Mouse (Mus musculus): ENCODE data around the gene Grm8.

The Grm8 gene

GRCm38 (mm10) chr6:28040815-28041214, 94.2 kb downstream of the Grm8 start:
- no peak for DNase-seq

DNA sequence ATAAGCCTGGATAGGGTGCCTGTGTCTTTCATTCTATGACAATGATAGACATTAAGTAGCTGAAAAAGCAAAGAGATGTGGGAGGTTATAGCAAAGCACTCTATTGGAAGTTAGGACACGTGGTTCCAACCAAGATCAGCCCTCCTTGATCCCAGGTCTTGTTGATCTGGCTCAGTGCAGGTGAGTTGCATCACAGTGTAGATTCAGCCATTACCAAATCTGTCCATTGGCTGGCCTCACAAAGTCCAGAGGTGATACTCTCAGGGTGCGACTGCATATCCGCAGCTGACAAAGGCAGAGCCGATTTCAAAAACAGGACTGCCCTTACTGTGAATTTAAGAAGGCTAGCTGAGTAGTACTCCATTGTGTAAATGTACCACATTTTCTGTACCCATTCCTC, 103.0 kb downstream of the Grm8 start:
- no peak for DNase-seq

GRCm38 (mm10) chr6:28017653-28018052, 117.3 kb downstream of the Grm8 start:
- DNase-seq, result no peak

DNA sequence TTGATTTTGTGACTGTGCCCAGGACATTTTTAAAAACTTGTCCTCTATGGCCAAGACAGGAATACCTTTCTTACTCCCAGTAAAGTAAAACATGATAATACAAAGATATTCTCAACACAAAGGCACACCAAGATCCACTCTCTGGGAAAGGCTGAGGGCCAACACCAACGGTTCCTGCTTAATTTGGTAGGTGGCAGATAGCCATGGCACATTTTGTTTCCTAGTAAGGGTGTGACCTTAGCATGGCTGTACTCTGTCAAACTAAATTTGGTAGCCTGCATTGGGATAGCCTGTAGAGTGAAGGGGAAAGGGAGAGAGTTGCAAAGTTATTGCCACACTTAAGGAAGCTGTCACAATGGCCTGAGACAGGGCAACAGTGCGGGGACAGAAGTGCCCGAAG, 128.0 kb downstream of the Grm8 start:
- no peak for DNase-seq

DNA sequence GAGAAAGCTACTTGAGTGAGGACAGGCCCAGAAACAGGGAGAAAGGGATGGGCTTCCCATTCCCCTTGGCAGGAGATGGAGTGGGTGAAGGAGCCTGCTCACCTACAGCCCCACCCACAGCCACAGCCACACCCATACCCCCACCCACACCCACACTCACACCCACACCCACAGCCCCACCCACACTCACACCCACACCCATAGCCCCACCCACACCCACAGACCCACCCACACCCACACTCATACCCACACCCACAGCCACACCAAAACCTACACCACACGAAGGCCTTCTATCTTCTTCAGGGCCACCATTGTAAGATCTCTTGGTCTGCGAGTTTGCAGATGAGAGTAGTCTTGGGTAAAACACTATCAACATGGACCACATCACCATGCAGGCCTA, 137.7 kb downstream of the Grm8 start:
- DNase-seq, result no peak

DNA sequence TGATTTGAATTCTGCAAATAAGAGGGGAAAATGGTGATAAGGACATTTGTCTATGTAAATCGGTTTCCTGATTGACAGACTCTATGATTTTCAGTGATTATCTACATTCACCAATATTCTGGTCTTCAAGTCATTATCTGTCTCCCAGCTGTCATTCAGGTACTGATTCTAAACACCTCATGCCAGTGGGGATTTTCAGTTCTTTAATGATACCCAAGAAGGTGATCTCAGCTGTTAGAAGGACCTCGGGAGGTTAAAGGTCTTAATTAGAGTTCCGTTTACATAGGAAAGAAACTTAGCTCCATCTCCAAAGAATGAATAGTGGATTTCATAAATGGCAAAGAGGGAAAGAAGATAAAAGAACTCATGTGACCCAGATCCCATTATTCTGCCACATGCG, 143.7 kb downstream of the Grm8 start:
- no peak for DNase-seq

DNA sequence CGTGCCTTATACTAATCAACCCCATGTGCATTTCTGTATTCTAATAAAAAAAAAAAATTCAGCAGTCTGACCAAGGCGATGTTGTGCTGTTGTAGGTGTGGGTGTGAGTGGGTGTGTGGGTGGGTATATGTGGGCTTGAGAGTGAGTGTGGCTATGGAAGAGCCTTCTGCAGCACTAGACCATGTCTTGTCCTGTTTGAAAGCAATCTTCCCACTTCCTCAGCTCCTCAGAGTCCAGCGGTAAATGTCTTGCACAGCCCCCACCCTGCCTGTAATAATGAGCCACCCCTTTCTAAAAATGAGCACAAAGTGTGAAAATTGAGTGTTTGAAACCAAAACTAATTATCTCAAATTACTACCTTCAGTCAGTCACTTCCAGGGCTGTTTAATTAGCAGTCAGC, 152.4 kb downstream of the Grm8 start:
- DNase-seq, result no peak

DNA sequence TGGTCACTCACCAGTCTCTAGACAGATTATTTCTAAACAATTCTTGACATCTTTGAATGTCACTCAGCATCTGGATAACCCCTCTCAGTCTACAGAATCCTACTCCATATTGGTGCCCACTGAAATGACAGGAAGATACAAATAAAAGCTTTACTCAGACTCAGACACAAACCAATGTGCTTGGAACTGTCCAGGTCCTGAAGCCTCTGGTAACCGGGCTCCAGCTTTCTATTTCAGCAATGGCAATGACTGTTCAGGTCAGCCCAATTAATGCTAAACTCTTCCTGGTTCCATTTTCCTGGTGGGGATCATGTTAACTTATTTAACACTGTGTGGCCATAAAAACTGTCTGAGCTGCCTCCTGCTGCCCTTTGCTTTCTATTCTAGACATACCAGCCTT, 153.0 kb downstream of the Grm8 start:
- no peak for DNase-seq

DNA sequence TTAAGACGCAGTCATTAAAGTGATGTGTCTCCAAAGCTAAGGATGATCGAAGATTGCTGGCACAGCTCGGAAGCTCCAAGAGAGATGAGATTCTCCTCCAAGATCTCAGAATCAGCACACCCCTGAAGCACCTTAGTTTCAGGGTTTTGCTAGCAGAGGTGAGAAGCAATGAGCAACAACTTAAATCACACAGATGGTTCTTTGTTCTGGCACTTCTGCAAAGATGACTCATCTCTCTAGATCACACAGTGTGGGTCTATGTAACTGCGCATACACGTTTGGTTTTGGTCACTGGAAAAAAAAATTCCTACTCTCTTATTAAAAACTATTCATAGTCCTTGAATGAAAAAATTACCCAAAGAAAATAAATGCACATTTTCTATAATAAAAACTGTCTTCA, 157.6 kb downstream of the Grm8 start:
- DNase-seq, result no peak

GRCm38 (mm10) chr6:27968859-27969258, 166.1 kb downstream of the Grm8 start:
- DNase-seq, result no peak

- DNase-seq, result no peak
Observed at GRCm38 (mm10) chr6:27967037-27967436, 167.9 kb downstream of the Grm8 start.

- no peak for DNase-seq
Observed at GRCm38 (mm10) chr6:27965237-27965636, 169.7 kb downstream of the Grm8 start.

DNA sequence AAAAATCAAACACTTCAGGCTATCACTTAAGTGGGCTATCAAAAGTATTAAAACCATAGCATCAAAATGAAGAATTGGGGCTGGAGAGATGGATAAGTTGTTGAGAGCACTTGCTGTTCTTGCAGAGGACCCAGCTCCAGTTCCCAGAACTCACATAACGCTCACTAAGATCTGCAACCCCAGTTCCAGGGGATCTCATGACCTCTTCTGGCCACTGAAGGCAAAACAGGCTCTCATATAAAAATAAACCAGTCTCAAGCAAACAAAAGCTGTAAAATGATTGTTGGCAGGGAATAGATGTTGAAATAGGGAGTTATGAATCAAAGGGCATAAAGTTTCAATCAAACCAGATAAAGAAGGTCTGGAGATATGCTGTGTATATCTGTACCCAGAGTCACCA, 171.1 kb downstream of the Grm8 start:
- no peak for DNase-seq

DNA sequence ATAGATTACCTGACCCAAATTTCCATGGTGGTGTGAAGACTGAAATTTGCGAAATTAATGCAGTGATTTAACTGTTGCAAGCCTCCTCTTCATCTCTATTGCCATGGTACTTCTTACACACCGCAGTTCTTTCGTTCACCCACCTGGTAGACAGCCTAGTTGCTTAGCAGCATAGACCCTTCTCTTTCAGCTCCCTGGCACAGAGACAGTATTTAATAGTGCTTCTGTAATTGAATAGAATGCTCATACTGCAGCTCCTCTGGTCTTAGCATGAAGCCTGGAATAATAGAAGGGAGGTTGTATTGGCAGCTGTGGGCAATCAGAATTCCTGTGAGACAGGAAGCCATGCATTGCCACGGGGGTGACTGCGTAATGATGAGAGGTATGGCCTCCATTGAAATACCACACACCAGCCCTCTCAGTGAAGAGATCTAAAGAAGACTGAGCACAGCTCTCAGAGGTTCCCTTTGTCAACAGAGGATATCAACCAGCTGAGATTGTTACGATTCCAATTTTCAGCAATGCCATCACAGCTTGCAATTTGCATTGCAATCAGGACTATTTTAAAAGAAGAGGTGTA, 178.6 kb downstream of the Grm8 start:
- no peak for DNase-seq

DNA sequence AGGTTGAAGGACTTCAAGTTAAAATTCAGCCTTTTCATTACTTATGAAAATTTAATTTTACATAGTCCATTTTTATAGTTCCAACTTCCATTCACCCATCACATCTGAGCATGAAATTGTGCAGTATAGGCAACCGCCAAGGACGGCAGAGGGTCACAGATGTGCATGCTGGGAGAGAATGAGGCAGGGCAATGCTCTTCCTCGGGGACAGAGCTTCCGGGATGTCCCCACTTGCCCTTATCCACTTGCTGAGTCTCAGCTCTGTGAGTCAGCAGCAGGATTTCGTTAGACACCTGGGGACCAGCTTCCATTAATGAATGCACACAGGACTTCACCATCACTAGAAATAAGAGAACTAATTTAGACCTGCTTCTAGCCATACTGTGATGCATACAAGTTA, 183.5 kb downstream of the Grm8 start:
- DNase-seq, result no peak

GRCm38 (mm10) chr6:27928058-27928457, 206.9 kb downstream of the Grm8 start:
- DNase-seq, result no peak

DNA sequence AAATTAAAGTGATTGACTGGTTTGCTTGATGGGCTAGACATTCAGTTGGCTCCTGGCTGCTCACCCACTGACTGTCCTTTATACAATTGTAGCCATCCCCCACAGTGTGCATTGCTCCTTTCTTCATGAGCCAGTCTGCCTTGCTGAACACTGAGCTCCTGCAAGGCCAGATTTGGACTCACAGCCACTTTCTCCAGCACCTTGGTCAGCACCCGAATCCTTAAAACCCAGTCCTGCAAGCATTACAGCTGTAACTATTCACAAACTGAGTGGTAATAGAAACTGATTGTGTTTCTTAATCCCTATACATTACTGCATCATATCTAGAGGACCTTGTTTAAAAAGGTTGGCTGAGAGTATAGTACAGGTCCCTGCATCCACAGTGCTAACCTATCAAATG, 221.7 kb downstream of the Grm8 start:
- DNase-seq, result no peak

DNA sequence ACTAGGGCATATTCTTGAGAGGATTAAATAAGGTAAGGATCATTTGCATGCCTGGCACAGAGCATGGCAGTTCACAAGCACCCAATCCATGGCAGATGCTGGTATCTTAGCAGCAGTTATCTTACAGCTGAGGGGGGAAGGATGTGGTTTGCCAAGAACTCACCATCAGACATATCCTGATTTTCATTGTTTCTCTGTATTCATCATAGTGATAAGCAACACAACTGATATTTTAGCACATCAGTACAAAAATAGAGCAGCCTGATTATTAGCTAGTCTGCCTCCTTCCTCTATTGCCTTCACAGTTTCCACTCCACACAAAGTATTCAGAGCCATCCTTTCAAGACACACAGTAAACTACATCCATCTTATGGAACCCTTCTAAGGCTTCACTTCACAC, 230.6 kb downstream of the Grm8 start:
- no peak for DNase-seq

DNA sequence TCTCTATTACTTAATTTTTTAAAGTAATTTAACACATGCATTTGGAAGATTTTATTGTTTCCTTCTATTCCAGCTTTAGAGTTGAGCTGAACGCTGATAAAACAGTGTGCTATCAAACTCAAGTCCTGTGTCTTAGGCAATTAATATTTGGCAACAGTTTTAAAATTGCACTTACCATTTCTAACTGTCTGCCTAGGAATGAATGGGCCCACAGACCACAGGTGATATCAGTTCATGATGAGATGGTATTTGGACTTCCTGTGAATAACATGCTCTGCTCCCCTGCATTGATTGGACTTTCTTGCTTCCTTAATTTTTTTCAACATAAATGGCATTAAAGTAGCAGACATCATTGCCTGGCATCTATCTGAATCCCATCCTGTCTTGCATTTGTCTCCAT, 232.8 kb downstream of the Grm8 start:
- DNase-seq, result no peak

GRCm38 (mm10) chr6:27901396-27901795, 233.6 kb downstream of the Grm8 start:
- DNase-seq, result no peak

DNA sequence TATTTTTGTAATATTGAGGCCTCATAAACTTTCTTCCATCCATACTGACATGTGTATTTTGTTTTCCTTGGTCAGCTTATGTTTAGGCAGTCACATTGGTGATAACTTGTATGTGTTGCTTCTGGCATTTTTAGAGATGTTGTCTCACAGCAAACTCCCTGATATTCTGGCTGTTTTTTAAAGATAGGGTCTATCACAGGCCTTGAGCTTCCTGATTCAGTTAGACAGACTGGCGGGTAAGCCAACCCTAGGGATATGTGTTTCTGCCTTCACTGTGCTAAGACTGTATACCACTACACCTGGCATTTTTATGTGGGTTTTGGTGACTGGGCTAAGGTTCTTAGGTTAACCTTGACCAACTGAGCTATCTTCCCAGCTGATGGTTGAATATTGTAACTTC, 239.8 kb downstream of the Grm8 start:
- DNase-seq, result no peak

DNA sequence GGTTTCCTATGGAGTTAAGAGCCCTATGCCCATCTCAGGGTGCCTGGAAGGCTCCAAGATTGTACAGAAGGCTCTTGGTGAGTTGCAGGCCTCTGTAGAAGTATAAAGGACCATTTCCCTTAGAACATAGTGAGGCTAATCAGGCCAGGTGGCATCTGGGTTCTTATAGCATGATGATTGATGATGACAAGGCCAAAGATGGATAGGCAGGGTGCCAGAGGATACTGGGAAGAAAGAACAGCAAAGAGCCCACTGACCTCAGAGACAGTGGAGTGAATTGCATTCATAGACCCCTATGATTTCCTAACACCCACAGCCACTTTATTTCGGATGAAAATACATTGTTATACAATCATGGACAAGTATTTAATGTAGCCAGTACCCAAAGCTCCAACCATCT, 242.1 kb downstream of the Grm8 start:
- DNase-seq, result no peak

- no peak for DNase-seq
Observed at GRCm38 (mm10) chr6:27888391-27888790, 246.6 kb downstream of the Grm8 start.

DNA sequence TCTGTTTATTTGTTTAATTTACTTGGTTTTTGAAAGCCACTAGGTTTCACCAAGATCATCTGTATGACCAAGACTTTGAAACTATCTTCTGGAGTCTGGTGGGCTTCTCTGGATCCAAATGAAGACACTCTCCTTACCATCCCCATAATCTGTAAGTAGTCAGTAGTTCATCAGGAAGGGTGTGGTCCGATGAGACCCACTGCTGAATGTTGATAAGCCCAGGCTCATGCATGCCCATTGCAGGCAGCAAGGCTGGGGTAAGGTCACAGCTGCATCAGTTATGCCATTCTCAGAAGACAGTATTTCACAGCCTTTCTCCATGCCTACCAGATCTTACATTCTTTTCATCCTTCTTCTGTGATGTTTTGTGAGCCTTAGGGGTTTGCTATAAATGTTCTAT, 247.1 kb downstream of the Grm8 start:
- no peak for DNase-seq

- no peak for DNase-seq
Observed at GRCm38 (mm10) chr6:27885786-27886185, 249.2 kb downstream of the Grm8 start.

DNA sequence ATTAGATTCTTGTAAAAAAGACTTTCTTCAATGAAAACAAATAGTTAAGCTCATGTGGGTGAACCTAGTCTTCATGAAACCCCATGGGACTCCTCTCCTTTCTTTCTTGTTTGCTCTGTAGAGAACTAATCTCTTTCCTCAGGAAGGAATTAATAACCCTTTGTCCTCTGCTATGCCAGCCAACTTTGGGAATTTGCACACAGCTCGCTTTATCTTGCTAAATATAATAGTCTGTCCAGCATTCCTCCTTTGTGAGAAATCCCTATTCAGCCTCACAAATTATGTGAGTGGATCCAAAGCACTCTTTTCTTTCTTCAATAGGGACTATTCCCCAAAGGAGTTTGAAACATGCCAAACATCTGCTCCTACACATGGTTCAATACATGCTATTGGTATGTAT, 285.3 kb downstream of the Grm8 start:
- no peak for DNase-seq
